Mouse (Mus musculus): ENCODE data around the gene Rab40c. TPM values are rescaled to one million over a fixed set of nuclear protein-coding genes. Genes with fewer than 3 reads are reported as not detected.

The Rab40c gene
- 5.7 TPM for polyA plus RNA-seq (2015; fragmentation: Illumina TruSeq; extraction: RNeasy Lipid Tissue Mini Kit (QIAGEN cat#74804); ENCODE audit: insufficient read depth, low read depth, low replicate concordance)

GRCm38 (mm10) chr17:25919144-25919785 is at the start of gene Rab40c:
Gene Rab40c (minus strand): TSS chr17:25919727.

DNA sequence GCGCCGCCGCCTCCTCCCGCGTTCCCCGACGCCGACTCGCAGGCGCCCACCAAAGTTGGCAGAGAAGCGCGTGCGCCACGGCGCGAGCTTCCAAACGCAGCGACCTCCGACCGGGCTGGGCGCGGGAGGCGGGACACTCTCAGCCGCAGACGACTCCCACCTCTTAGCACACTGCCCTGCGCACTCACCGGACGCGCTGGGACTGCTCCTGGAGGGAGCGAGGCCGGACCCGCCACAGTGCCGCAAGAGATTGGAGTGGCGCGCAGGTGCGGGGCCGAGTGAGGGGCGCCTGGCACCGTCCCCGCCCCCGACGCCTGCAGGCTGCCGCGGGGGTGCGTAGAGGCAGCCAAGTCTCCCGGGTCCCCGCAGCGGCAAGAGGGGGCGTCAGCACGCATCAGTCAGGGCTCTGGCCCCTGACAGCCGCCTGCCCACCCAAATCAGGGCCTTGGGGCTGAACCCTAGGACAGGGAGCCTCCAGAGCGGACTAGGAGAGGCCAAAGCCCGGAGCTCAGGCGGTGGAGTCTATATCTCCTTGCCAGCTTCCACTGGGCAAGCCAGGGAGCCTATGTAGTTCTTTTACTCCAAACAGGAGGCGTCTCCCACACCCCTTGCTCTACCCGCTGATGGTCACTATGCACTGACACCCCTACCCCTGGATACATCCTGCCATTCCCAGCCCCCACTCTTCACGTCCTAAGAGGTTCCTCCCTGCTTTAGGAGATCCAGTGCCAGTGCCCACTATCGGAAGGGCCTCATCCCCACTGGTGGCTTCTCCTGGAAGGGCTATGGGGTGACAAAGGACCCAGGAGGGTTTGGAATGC is 32.5 kb upstream of the Rab40c start, which contains the start of gene A930017K11Rik:
Gene A930017K11Rik (minus strand): TSS at position 763 of the 821 bp plus-strand sequence.

DNA sequence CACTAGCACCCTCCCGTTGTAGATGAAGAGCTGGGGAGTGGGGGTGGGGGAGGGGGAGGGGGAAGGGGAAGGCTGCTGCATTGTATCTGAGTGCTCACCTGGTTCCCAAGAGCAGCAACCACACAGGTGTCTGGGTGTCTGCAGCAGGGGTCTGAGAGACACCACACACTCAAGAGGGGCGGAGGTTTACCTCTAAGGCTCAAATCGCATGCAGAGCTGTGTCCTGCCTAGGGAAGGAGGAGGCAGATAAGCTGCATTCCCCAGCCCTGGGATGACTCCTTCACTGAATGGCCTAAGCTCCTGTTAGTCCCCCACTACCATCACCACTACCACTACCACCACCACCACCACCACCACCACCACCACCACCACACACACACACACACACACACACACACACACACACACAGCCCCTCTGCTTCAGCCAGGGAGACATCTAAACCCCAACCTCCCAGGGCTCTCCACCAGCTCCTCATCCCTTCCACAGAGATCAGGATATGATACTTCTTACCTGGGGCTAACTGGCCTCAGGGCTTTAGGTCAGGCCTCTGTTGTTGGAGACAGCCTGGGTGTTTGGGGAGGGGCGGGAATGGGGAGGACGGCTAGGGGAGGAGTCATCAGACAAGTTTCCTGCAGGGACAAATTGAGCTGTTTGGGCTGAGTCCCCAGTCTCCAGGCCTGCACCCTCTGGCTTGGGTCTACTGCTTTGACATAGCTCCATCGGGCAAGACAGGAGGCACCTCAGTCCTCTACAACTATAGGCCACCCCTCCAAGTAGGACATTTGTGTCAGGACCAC is 25.0 kb upstream of the Rab40c start, which contains the start of the genes Pigq and Nhlrc4:
Gene Pigq (minus strand): TSS at position 571 of the 798 bp plus-strand sequence.
Gene Nhlrc4 (minus strand): TSS at position 596 of the 798 bp plus-strand sequence.

DNA sequence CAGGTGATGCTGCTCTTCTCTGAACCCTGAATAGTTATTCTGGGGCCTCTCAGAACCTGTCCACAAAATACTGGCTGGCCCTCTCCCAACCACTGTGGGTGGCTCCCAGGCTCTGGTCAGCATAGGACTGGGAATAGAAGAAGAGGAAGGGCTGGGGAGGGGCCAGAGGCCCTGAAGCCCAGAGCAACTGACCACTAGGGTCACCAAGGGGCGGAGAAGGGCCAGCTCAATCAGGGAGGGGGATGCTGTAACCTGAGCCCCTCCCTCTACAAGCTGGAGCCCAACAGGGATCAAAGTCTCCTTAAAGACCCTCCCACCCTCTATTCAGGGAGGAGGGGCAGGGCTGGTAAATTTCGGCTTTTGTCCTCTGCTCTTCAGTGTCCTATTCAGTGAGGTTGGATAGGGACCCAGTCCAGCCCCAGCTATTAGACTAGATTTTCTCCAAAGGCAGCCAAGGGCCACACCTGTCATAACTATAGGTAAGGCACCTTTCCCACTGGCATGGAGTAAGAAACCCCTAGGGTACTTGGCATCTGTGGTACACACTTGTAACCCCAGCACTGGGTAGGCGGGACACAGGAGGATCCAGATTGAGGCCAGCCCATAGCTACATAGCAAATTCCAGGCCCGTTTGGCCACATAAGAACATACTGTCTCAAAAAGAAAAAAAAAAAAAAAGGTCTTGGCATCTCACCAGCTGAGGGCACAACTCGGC is 39.2 kb downstream of the Rab40c start, which contains the start of gene Wfikkn1:
Gene Wfikkn1 (minus strand): TSS at position 663 of the 715 bp plus-strand sequence.

DNA sequence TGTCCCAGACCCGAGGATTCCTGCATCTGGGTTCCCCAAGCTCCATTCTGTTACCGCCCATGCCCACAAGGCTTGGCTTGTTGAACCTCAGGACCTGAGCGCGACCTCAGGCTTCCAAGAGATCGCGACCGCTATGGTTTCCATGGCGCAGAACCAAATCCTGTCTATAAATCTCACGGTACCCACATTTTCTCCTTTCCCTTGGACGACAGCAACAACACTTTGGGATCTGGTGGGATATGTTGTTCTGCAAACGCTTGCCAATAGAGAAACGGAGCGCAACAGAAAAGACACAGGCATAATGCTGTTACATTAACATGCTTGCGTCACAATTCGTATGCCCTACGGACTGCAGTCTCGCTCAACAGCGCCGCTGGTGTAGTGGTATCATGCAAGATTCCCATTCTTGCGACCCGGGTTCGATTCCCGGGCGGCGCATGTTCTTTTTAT is 44.8 kb downstream of the Rab40c start, which contains the start of gene Mettl26:
Gene Mettl26 (plus strand): TSS at position 354 of the 450 bp plus-strand sequence.

DNA sequence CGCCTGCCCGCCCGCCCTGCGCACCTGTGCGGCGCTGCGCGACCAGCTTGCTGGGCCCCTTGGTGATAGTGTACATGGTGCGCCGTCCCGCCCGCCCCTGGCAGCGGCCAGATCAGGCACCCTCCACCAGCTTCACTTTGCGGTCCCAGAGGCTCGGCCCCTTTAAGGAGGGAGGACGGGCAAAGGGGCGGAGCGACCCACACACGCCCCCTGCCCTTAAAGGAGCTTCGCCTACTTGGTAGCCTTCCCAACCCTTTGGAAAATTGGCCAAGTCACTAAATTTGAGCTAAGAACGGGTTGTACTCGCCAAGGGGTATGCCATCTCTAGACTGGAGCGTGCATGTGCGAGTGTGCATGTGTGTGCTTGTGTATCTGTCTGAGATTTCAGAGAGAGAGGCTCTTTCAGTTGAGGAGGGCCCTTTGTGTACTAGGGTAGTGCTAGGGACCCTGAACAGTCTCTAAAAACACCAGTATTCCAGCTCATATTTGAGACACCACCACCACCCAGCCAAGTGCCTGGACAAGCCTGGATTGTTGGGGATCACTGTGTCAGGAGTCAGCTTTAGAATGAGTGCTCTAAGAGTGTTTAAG is 50.8 kb downstream of the Rab40c start, which contains the start of gene Mcrip2:
Gene Mcrip2 (minus strand): TSS at position 164 of the 591 bp plus-strand sequence.

GRCm38 (mm10) chr17:25860832-25861703 is 58.5 kb downstream of the Rab40c start, which contains the start of gene Wdr90:
Gene Wdr90 (minus strand): TSS chr17:25861501.

GRCm38 (mm10) chr17:25844396-25844901 is 75.1 kb downstream of the Rab40c start, which contains the start of gene Rhot2:
Gene Rhot2 (minus strand): TSS chr17:25844851.

GRCm38 (mm10) chr17:25841117-25841880 is 78.2 kb downstream of the Rab40c start, which contains the start of gene Gm20683:
Gene Gm20683 (minus strand): TSS chr17:25841763.

DNA sequence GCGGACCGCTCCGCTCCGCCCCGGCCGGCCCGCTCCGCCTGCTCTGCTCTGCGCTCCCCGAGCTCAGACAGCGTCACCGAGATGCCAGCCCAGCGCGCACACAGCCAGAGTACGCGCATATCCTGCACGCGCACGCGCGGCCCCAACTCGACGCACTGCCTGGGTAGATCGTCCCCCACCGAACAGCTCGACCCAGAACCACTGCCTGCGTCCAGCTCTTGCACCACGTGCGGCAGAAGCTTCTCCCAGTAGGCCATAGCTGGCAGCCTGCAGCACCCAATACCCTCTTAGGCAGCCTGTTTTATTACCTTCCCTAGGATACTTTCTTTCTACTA is 82.5 kb downstream of the Rab40c start, which contains the start of gene Rhbdl1:
Gene Rhbdl1 (minus strand): TSS at position 220 of the 335 bp plus-strand sequence.

DNA sequence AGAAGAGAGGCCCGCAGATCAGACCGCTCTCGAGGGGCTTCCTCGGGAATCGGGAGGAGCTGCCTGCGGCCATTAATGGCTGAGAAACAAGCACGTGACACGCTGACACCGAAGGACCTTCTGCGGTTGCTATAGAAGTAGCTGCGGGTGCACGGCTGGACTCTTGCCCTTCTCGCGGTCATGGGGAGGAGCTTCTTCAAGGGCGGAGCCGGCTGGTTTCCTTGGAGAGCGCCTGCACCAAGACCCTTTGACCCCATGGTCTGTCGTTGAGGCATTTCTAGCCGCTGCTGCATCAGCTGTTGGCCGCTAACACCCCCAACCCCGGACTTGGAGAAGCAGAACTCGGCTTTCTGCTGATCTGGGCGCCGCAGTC is 86.2 kb downstream of the Rab40c start, which contains the start of gene Stub1:
Gene Stub1 (minus strand): TSS at position 114 of the 373 bp plus-strand sequence.

Other genes starting within 250 kb of the Rab40c start
- not detected for gene Gng13, start 202.6 kb downstream of the Rab40c start, polyA plus RNA-seq (2015; fragmentation: Illumina TruSeq; extraction: RNeasy Lipid Tissue Mini Kit (QIAGEN cat#74804); ENCODE audit: insufficient read depth, low read depth, low replicate concordance)
- gene Chtf18, start 192.3 kb downstream of the Rab40c start, polyA plus RNA-seq (2015; fragmentation: Illumina TruSeq; extraction: RNeasy Lipid Tissue Mini Kit (QIAGEN cat#74804); ENCODE audit: insufficient read depth, low read depth, low replicate concordance) = 1.3 TPM
- 4.7 TPM for gene Rpusd1, start 192.1 kb downstream of the Rab40c start, polyA plus RNA-seq (2015; fragmentation: Illumina TruSeq; extraction: RNeasy Lipid Tissue Mini Kit (QIAGEN cat#74804); ENCODE audit: insufficient read depth, low read depth, low replicate concordance)
- not detected for gene Mslnl, start 183.7 kb downstream of the Rab40c start, polyA plus RNA-seq (2015; fragmentation: Illumina TruSeq; extraction: RNeasy Lipid Tissue Mini Kit (QIAGEN cat#74804); ENCODE audit: insufficient read depth, low read depth, low replicate concordance)
- gene Msln, start 165.3 kb downstream of the Rab40c start, polyA plus RNA-seq (2015; fragmentation: Illumina TruSeq; extraction: RNeasy Lipid Tissue Mini Kit (QIAGEN cat#74804); ENCODE audit: insufficient read depth, low read depth, low replicate concordance) = 29.2 TPM
- gene Narfl, start 146.0 kb downstream of the Rab40c start, polyA plus RNA-seq (2015; fragmentation: Illumina TruSeq; extraction: RNeasy Lipid Tissue Mini Kit (QIAGEN cat#74804); ENCODE audit: insufficient read depth, low read depth, low replicate concordance) = 9.7 TPM
- 9.3 TPM for gene Haghl, start 134.1 kb downstream of the Rab40c start, polyA plus RNA-seq (2015; fragmentation: Illumina TruSeq; extraction: RNeasy Lipid Tissue Mini Kit (QIAGEN cat#74804); ENCODE audit: insufficient read depth, low read depth, low replicate concordance)
- gene Ccdc78, start 133.1 kb downstream of the Rab40c start, polyA plus RNA-seq (2015; fragmentation: Illumina TruSeq; extraction: RNeasy Lipid Tissue Mini Kit (QIAGEN cat#74804); ENCODE audit: insufficient read depth, low read depth, low replicate concordance) = not detected
- 35.5 TPM for gene Fam173a, start 126.8 kb downstream of the Rab40c start, polyA plus RNA-seq (2015; fragmentation: Illumina TruSeq; extraction: RNeasy Lipid Tissue Mini Kit (QIAGEN cat#74804); ENCODE audit: insufficient read depth, low read depth, low replicate concordance)
- not detected for gene AC134908.4, start 124.1 kb downstream of the Rab40c start, polyA plus RNA-seq (2015; fragmentation: Illumina TruSeq; extraction: RNeasy Lipid Tissue Mini Kit (QIAGEN cat#74804); ENCODE audit: insufficient read depth, low read depth, low replicate concordance)
- 7.6 TPM for gene Metrn, start 122.6 kb downstream of the Rab40c start, polyA plus RNA-seq (2015; fragmentation: Illumina TruSeq; extraction: RNeasy Lipid Tissue Mini Kit (QIAGEN cat#74804); ENCODE audit: insufficient read depth, low read depth, low replicate concordance)
- gene Fbxl16, start 110.6 kb downstream of the Rab40c start, polyA plus RNA-seq (2015; fragmentation: Illumina TruSeq; extraction: RNeasy Lipid Tissue Mini Kit (QIAGEN cat#74804); ENCODE audit: insufficient read depth, low read depth, low replicate concordance) = 9.7 TPM
- gene Wdr24, start 96.1 kb downstream of the Rab40c start, polyA plus RNA-seq (2015; fragmentation: Illumina TruSeq; extraction: RNeasy Lipid Tissue Mini Kit (QIAGEN cat#74804); ENCODE audit: insufficient read depth, low read depth, low replicate concordance) = 5.2 TPM
- gene Jmjd8, start 90.9 kb downstream of the Rab40c start, polyA plus RNA-seq (2015; fragmentation: Illumina TruSeq; extraction: RNeasy Lipid Tissue Mini Kit (QIAGEN cat#74804); ENCODE audit: insufficient read depth, low read depth, low replicate concordance) = 31.5 TPM
- gene Stub1, start 86.3 kb downstream of the Rab40c start, polyA plus RNA-seq (2015; fragmentation: Illumina TruSeq; extraction: RNeasy Lipid Tissue Mini Kit (QIAGEN cat#74804); ENCODE audit: insufficient read depth, low read depth, low replicate concordance) = 46.1 TPM
- 2.8 TPM for gene Rhbdl1, start 82.4 kb downstream of the Rab40c start, polyA plus RNA-seq (2015; fragmentation: Illumina TruSeq; extraction: RNeasy Lipid Tissue Mini Kit (QIAGEN cat#74804); ENCODE audit: insufficient read depth, low read depth, low replicate concordance)
- 4.0 TPM for gene Gm20683, start 78.0 kb downstream of the Rab40c start, polyA plus RNA-seq (2015; fragmentation: Illumina TruSeq; extraction: RNeasy Lipid Tissue Mini Kit (QIAGEN cat#74804); ENCODE audit: insufficient read depth, low read depth, low replicate concordance)
- 10.2 TPM for gene Rhot2, start 74.9 kb downstream of the Rab40c start, polyA plus RNA-seq (2015; fragmentation: Illumina TruSeq; extraction: RNeasy Lipid Tissue Mini Kit (QIAGEN cat#74804); ENCODE audit: insufficient read depth, low read depth, low replicate concordance)
- 13.6 TPM for gene Wdr90, start 58.2 kb downstream of the Rab40c start, polyA plus RNA-seq (2015; fragmentation: Illumina TruSeq; extraction: RNeasy Lipid Tissue Mini Kit (QIAGEN cat#74804); ENCODE audit: insufficient read depth, low read depth, low replicate concordance)
- gene Mcrip2, start 51.0 kb downstream of the Rab40c start, polyA plus RNA-seq (2015; fragmentation: Illumina TruSeq; extraction: RNeasy Lipid Tissue Mini Kit (QIAGEN cat#74804); ENCODE audit: insufficient read depth, low read depth, low replicate concordance) = 44.5 TPM
- gene Mettl26, start 44.7 kb downstream of the Rab40c start, polyA plus RNA-seq (2015; fragmentation: Illumina TruSeq; extraction: RNeasy Lipid Tissue Mini Kit (QIAGEN cat#74804); ENCODE audit: insufficient read depth, low read depth, low replicate concordance) = 26.2 TPM
- 1.3 TPM for gene Wfikkn1, start 38.9 kb downstream of the Rab40c start, polyA plus RNA-seq (2015; fragmentation: Illumina TruSeq; extraction: RNeasy Lipid Tissue Mini Kit (QIAGEN cat#74804); ENCODE audit: insufficient read depth, low read depth, low replicate concordance)
- gene Pigq, start 25.2 kb upstream of the Rab40c start, polyA plus RNA-seq (2015; fragmentation: Illumina TruSeq; extraction: RNeasy Lipid Tissue Mini Kit (QIAGEN cat#74804); ENCODE audit: insufficient read depth, low read depth, low replicate concordance) = 18.6 TPM
- not detected for gene Nhlrc4, start 25.2 kb upstream of the Rab40c start, polyA plus RNA-seq (2015; fragmentation: Illumina TruSeq; extraction: RNeasy Lipid Tissue Mini Kit (QIAGEN cat#74804); ENCODE audit: insufficient read depth, low read depth, low replicate concordance)
- gene A930017K11Rik, start 32.8 kb upstream of the Rab40c start, polyA plus RNA-seq (2015; fragmentation: Illumina TruSeq; extraction: RNeasy Lipid Tissue Mini Kit (QIAGEN cat#74804); ENCODE audit: insufficient read depth, low read depth, low replicate concordance) = not detected
- gene Capn15, start 66.1 kb upstream of the Rab40c start, polyA plus RNA-seq (2015; fragmentation: Illumina TruSeq; extraction: RNeasy Lipid Tissue Mini Kit (QIAGEN cat#74804); ENCODE audit: insufficient read depth, low read depth, low replicate concordance) = 8.6 TPM
- gene Rab11fip3, start 149.8 kb upstream of the Rab40c start, polyA plus RNA-seq (2015; fragmentation: Illumina TruSeq; extraction: RNeasy Lipid Tissue Mini Kit (QIAGEN cat#74804); ENCODE audit: insufficient read depth, low read depth, low replicate concordance) = 6.4 TPM
- gene Decr2, start 170.6 kb upstream of the Rab40c start, polyA plus RNA-seq (2015; fragmentation: Illumina TruSeq; extraction: RNeasy Lipid Tissue Mini Kit (QIAGEN cat#74804); ENCODE audit: insufficient read depth, low read depth, low replicate concordance) = 6.9 TPM
- gene Nme4, start 175.9 kb upstream of the Rab40c start, polyA plus RNA-seq (2015; fragmentation: Illumina TruSeq; extraction: RNeasy Lipid Tissue Mini Kit (QIAGEN cat#74804); ENCODE audit: insufficient read depth, low read depth, low replicate concordance) = 3.6 TPM
- 21.1 TPM for gene Tmem8, start 193.6 kb upstream of the Rab40c start, polyA plus RNA-seq (2015; fragmentation: Illumina TruSeq; extraction: RNeasy Lipid Tissue Mini Kit (QIAGEN cat#74804); ENCODE audit: insufficient read depth, low read depth, low replicate concordance)
- gene Mrpl28, start 203.8 kb upstream of the Rab40c start, polyA plus RNA-seq (2015; fragmentation: Illumina TruSeq; extraction: RNeasy Lipid Tissue Mini Kit (QIAGEN cat#74804); ENCODE audit: insufficient read depth, low read depth, low replicate concordance) = 25.2 TPM
- 6.6 TPM for gene Axin1, start 219.0 kb upstream of the Rab40c start, polyA plus RNA-seq (2015; fragmentation: Illumina TruSeq; extraction: RNeasy Lipid Tissue Mini Kit (QIAGEN cat#74804); ENCODE audit: insufficient read depth, low read depth, low replicate concordance)